Comparison of ENCODE assay signal across 7 mouse cellular contexts in the genomic region with DNA sequence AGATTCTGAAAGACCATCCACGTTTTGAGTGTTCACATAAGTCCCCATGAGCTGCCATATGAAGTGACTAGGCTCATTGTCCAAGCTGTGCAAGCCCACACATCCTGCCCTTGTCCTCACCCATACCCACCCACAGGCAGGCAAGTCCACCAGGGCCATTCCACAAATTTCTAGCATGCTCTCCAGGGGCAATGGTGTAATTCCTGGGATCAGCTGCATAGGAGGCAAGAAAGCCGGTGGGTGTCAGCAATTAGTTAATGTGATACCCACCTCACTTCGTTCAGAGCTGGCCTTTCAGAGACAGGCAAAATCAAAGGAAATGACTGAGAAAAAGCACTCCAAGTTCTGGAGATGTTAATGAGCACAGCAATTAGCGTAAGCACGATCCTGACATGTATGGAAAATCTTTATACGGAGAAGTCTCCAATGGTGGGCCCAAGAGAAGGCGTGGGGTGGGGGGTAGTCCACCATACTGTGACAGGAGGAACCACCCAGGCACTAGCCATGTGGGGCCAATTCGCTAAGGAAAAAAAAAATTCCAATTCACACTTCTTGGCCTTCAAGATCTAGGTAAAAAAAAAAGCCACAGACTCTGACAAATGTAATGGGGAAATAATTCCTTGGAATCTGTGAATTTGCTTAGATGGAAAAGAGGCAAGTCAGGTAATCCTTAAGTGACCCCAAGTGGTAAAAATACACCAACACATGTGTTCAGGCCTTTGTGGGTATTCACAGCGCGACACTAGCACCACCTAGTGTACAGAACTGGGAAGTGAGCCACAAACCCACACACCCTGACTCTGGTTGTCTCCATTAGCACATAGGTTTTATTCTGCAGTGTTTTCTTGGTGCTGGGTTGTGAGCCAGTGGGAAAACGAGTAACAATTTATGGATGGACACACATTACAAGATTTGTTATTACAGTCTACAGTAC. TPM values are rescaled to one million over a fixed set of nuclear protein-coding genes. Genes with fewer than 3 reads are reported as not detected.
A peak's percentile ranks its signal among the peaks of the same experiment; 100 is the strongest.
DNase-seq lines count a peak whose midpoint lies in the region; ATAC-seq lines count a peak whose summit lies in the region.

No protein-coding gene starts in this region.

- H3K27ac ChIP-seq in intestine, embryonic 16.5 days (ENCODE audit: low read length) = no peak overlapping the region
- no peak overlapping the region for H3K27ac ChIP-seq in midbrain, embryonic 12.5 days (replicated peaks)

- DNase-seq in adrenal gland, adult 2 months = peak; percentile 84
- DNase-seq in embryo, embryonic 11 days = peak; percentile 87
- peak; percentile 69 to 76 for DNase-seq in gastrocnemius, postnatal 36 days
- DNase-seq in left cerebral cortex, postnatal 36 days (ENCODE audit: low spot score in 2 of 2) = peak; percentile 83 to 89
- DNase-seq in spleen, adult 12 weeks (ENCODE audit: low spot score) = peak; percentile 39

- no peak overlapping the region for H3K4me2 ChIP-seq in intestine, embryonic 16.5 days (ENCODE audit: low read depth, low read length)
- no peak overlapping the region for H3K4me2 ChIP-seq in midbrain, embryonic 12.5 days (replicated peaks)

- H3K4me1 ChIP-seq in intestine, embryonic 16.5 days (ENCODE audit: control insufficient read depth, insufficient read depth, low read length) = peaks cover 6% of the 10 kb centered on the region; the same call in 1 of the 2 replicates
- peaks cover 12% of the 10 kb centered on the region for H3K4me1 ChIP-seq in midbrain, embryonic 12.5 days

- ATAC-seq in intestine, embryonic 16.5 days = 0 out of 2 replicates have a peak, but pooled peaks have one; percentile 17
- ATAC-seq in midbrain, embryonic 12.5 days (ENCODE audit: low FRiP score, low read depth) = peak; percentile 89

- 40% methylated on average over 11 of the region's 11 CpGs for WGBS in intestine, embryonic 16.5 days
- 35% methylated on average over 11 of the region's 11 CpGs for WGBS in midbrain, embryonic 12.5 days

- H3K9ac ChIP-seq in intestine, embryonic 16.5 days (ENCODE audit: low read depth, low read length) = no peak overlapping the region
- no peak overlapping the region for H3K9ac ChIP-seq in midbrain, embryonic 12.5 days (replicated peaks)

- H3K27me3 ChIP-seq in intestine, embryonic 16.5 days (replicated peaks; ENCODE audit: control insufficient read depth, insufficient read depth, low read length) = no peaks in the 10 kb centered on the region
- H3K27me3 ChIP-seq in midbrain, embryonic 12.5 days = no peaks in the 10 kb centered on the region

- H3K4me3 ChIP-seq in intestine, embryonic 16.5 days (ENCODE audit: low read length) = no peak overlapping the region
- no peak overlapping the region for H3K4me3 ChIP-seq in midbrain, embryonic 12.5 days

- no peaks in the 10 kb centered on the region for H3K36me3 ChIP-seq in intestine, embryonic 16.5 days (ENCODE audit: control insufficient read depth, insufficient read depth, low read length)
- H3K36me3 ChIP-seq in midbrain, embryonic 12.5 days = peaks cover 26% of the 10 kb centered on the region

- no peaks in the 10 kb centered on the region for H3K9me3 ChIP-seq in intestine, embryonic 16.5 days (ENCODE audit: control insufficient read depth, low read length)
- no peaks in the 10 kb centered on the region for H3K9me3 ChIP-seq in midbrain, embryonic 12.5 days

- intact Hi-C loops in gastrocnemius, postnatal 36 days (cut with DNase I) = loop anchor here (2.0 to 10.0 kb wide), 4 partner anchors 272 to 892 kb away; no protein-coding TSS in a partner anchor
- intact Hi-C loops in left cerebral cortex, postnatal 36 days (cut with DNase I) = loop anchor here (1.0 to 10.0 kb wide), 6 partner anchors 160 to 890 kb away; no protein-coding TSS in a partner anchor

RNA-seq across cellular contexts. Expression of a gene that starts 34.4 kb away (rescaled TPM):
- 100 to 1,000 TPM in 1 of 2 experiments, 10 to 100 TPM in 1; 68.8 to 105 TPM for total RNA-seq in adrenal gland, adult 2 months (2021)
- 0.83 and 0.91 TPM in 2 replicates for polyA plus RNA-seq in adrenal gland, adult 2 months (2012; rRNA removed)
- 100 to 1,000 TPM in 1 of 2 experiments, 10 to 100 TPM in 1; 91.7 to 113 TPM for total RNA-seq in gastrocnemius, postnatal 36 days (2021)
- 111 and 123 TPM in 2 replicates for polyA plus RNA-seq in intestine, embryonic 16.5 days (2015; fragmentation: Nextera tagmentation; extraction: Ambion mirVana)
- total RNA-seq in left cerebral cortex, postnatal 36 days (2021) = 100 to 1,000 TPM; 112 to 127 TPM
- polyA plus RNA-seq in midbrain, embryonic 12.5 days (2016; fragmentation: Nextera tagmentation; extraction: Ambion mirVana) = 153 and 155 TPM in 2 replicates

RNA-seq across cellular contexts. Expression of a gene that starts 54.3 kb away (rescaled TPM):
- 10 to 100 TPM; 23.2 to 31.4 TPM for total RNA-seq in adrenal gland, adult 2 months (2021)
- polyA plus RNA-seq in adrenal gland, adult 2 months (2012; rRNA removed) = 8.2 and 10.0 TPM in 2 replicates
- total RNA-seq in gastrocnemius, postnatal 36 days (2021) = 10 to 100 TPM; 15.6 to 19.3 TPM
- 16.9 and 17.2 TPM in 2 replicates for polyA plus RNA-seq in intestine, embryonic 16.5 days (2015; fragmentation: Nextera tagmentation; extraction: Ambion mirVana)
- 10 to 100 TPM; 31.3 to 33.6 TPM for total RNA-seq in left cerebral cortex, postnatal 36 days (2021)
- 17.6 and 18.6 TPM in 2 replicates for polyA plus RNA-seq in midbrain, embryonic 12.5 days (2016; fragmentation: Nextera tagmentation; extraction: Ambion mirVana)
